Mouse (Mus musculus) frontal cortex, postnatal 25 days (tissue): ENCODE measurements around the gene Fam129a.
A peak's percentile ranks its signal among the peaks of the same experiment; 100 is the strongest.
"Not testable (repeated sequence)": the region's sequence is repeated elsewhere in the genome, so short reads cannot be mapped to it uniquely, and the experiment has no call there.

Experiments used
- DNase-seq, 2 experiments: peaks; one replicate each; pipeline ENCODE4 v3.0.0; 2022; ENCODE audit warnings: low spot score in 2 of 2

Fam129a gene

DNA sequence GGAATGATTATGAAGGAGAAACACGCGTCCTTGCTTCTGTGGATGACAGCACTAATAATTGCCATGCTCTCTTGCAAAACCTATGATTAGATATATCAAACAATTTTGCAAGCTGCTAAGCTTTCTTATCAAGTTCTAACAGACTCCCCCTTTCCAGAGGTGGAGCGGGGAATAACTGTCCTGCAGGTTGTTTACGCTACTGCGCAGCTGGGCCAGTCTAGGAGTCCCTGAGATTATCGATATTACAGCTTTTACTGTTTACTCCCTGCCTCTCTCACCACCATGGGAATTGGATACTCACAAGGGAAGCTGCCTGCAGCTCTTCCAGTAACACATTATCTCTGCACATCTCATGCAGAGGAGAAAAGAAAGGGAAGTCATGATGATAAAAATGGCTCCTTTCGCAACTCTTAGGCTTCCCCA lies 170.2 kb downstream of the Fam129a start:
- no peak for DNase-seq

DNA sequence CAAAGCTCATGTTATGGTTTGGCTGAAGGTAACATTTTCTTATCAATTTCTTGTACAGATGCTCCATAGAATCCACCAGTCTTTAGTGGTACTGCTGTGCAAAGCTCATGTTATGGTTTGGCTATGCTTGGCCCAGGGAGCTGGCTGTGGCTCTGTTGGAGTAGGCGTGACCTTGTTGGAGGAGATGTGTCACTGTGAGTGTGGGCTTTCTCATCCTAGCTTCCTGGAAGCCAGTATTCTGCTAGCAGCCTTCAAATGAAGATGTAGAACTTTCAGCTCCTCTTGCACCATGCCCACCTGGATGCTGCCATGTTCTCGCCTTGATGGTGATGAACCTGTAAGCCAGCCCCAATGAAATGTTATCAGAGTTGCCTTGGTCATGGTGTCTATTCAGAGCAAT lies 178.9 kb downstream of the Fam129a start:
- not testable (repeated sequence) for DNase-seq

DNA sequence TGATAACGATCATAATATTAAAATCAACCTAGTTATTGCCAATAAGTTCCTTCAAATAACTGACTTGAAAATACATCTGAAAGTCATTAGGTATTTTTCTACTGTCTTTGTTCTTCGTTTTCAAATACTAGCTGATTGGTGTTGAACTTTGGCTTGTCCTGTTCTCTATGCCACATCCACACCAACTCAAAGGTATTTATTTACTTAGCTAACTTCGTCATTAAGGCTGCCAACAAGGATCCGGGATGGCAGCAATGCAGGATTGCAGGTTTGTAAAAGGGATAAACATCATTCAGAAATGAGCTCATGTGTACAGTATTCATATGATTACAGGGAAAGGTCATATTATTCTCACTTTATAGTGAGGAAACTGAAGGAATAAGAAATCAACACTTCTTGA lies 182.0 kb downstream of the Fam129a start:
- DNase-seq = no peak

DNA sequence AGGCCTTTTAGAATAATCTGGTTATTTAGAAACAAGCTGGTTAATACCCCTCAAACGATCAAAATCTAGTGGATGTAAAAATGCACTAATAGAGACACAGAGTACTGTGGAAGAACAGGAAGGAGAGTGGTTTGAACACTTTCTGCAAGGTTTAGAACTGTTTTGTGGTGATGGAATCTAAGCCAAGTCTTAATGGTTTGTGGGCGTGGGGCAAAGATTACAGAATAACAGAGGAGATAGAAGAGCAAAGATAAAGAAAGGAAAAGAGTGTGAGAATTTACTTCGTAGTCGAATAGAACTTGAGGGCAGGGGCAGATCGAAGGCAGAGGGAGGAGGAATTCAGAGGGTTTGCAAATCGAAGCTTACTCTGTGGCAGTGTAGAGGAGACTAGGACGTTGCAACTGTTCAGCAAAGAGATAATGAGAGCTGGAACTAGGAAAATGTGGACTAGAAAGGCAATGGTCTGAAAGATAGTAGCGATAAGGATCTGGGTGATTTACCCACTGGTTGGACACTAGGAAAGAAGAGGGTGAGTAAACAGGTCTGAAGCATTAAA lies 182.5 kb downstream of the Fam129a start:
- no peak for DNase-seq

DNA sequence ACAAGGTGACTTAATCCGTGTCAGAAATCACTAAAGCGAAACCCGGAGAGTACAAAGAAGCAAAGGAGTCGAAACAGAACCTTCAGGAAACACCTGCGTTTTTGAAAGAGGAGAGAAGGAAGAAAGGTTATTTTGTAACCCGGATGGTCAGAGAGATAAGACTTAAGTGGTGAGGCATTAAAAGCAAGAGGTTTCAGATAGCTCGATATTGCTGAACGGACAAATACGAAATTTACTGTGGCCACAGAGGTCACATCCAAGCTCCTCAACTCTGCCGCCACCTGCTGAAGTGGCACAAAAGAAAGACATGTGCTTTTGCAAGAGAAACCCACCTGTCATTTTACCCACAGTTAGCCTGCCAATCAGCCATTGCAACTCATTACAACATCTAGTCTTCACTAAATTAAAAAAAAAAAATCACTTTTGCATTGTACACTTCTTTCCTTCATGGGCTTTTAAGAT lies 183.1 kb downstream of the Fam129a start:
- no peak for DNase-seq

DNA sequence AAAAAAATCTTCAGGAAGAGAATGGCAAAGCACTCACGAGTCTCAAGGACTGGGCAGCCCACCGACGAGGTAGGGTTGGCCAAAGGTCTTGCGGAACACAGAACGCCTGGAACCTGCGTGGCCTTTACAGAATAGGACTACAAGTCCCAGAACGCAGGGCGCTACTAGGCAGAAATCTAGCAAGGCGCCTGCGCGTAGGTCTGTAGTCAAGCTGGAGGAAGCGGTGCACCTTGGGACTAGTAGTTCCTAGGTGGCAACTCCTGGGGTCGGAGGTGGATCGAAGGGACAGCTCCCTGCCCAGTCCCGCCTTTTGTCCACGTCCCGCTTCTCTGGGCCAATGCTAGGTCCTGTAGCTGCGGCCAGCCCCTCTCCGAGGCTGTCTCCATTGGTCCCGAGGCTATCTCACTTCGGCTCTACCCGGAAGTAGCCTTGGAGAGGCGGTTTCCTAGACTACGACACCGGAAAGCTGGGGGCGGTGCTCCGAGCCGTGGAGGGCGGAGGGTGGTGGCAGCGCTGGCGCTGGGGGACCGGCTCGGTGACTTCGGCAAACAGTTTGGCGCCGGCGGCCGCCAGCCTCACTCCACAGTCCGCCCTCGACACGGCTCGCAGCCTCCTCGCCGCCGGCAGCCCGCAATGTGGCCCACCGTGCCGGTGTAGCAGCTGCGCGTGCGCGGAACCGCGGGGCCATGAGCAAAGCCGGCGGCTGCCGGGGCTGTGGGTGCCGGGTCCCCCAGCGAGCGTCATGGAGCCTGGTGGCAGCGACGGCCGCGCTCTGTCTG lies 184.1 kb downstream of the Fam129a start, which contains the start of gene Edem3:
Gene Edem3, plus strand, starts transcription at position 491 of the 779 bp plus-strand sequence.
- peak; percentile 89 to 96 for DNase-seq

DNA sequence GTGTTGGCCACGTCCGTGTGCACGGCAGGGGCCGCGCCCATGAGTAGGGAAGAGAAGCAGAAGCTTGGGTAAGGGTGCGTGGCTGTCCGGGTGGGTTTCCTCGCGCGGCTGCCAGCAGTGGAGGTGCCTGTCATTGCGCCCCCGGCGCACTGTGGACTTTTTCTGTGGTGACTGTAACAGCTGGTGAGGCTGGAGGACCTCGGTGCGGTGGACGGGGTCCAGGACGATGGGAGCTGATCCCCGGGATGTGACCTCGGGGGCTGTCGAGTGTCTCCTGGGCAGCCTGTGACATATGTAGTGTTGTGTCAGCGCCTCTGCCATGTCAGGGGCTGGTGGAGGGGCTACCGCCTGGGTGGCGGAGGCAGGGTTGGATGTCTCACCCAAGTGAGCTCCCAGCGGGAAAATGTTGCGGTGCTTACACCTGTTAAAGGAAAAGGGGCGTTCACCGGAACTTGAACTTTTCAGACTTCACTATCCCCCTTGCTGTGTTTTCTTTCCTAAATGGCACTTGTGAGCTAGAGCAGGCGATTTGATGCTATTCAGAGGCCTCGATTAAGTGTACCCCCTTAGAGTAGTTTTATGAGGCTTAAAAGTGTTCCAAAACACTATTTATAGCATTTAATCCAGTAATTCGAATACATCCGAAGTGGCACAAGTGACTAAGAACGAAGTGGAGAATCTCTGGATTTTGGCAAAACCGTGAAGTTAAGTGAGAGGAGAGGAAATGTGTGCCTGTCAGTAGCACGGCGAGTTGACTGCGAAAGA lies 184.9 kb downstream of the Fam129a start:
- no peak for DNase-seq

DNA sequence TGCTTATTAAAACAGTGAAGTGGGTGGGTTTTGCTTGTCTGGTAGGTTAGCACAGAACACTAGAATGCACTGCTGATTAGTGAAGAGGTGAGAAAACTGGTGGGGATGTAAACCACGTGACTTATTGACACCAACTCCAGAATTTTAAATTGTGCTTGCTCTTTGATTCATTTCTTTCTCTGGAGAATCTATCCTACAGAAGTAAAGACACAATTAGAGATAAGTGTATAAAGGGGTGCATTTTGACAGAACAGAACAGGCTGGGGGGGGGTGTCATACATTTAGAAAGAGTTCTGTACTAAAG lies 185.4 kb downstream of the Fam129a start:
- no peak for DNase-seq

DNA sequence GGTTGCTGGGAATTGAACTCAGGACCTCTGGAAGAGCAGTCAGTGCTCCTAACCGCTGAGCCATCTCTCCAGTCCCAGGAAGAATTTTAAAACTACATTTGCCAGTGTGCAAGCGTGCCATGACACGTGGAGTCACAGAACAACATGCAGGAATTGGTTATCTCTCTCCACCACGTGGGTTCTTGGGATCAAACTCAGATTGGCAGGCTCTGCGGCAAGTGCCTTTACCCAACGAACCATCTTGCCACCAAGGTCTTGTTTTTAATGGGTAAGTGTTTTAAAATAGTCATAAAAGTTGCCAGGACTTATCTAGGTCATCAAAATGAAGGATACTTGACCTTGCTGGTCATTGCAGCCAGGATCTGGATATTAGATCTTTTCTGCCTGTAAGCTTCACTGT lies 187.3 kb downstream of the Fam129a start:
- no peak for DNase-seq

DNA sequence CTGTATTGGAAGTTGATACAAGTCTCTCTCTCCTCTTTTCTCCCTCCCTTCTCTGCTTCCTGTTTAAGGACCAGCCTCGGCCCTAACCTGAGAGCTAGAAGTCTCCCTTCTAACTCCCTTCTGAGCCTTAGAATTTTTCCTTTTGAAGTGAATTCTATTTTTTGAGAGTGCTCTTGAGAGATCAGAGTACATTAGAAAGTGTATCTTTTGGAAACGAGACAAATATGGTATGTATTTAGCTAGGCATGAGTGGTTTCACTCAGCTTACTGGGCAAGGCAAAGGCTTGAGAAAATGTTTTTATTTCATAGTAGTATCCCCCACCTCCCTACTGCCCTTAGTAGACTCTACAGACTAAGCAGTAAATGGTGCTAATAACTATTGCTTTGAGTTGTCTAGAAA lies 188.0 kb downstream of the Fam129a start:
- DNase-seq = no peak

DNA sequence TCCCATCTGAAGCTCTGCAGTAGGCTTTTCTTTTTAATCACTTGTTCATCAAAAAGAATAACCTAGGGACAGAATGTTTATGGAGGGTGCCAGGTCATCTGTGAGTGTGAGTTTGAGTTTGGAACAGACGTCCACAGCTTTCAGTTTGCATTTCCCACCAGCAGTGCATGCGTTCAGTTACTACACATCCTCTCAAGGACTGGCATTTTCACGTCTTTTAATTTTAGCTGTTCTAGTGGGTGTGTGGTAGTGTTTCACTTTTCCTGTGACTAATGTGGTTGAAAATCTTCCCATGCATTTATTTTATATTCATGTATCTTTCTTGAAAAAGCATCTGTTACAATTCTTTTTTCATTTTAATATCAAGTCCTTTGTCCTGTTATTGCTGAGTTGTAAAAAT lies 193.2 kb downstream of the Fam129a start:
- no peak for DNase-seq

DNA sequence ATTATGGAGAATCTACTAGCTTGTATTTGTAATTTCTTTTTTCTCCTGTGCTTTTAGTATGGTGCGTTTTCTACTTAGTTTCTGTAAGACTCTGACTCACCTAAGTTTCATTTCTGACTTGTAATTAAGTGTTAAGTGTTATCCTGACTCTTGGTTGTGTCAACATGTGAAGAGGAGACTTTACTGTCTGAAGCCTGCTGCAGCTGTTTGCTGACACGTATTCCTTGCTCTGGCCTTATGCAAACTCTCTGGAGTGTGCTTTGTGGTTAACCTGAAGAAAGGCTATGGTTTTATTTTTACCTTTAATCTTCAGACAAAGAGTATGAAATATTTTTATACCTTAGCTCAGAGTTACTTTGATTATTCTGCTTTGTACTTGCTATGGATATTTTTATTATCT lies 195.2 kb downstream of the Fam129a start:
- DNase-seq = no peak

DNA sequence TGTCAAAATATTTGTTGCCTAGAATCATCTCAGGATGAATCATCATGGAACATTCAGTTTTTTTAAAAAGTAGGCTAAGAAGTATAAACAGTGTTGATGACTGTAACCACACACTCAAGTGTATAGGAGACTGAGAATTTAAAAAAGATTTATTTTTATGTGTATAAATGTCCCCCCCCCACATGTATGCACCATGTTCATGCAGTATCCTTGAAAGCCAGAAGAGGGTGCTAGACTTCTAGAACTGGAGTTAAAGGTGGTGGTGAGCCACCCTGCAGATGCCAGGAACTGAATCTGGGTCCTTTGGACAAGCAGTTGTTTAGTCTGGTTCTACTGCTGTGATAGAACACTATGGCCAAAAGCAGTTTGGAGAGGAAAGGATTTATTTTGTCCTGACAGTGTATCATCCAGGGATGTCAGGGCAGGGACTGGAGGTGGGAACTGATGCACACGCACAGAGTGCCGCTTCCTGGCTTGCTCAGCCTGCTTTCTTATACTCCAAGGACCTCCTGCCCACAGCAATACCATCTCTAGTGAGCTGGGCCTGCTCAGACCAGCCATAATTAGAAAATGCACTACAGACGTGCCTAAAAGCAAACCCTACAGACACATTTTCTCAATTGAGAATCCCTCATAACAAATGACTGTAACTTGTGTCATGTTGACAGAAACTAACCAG lies 196.1 kb downstream of the Fam129a start:
- DNase-seq = no peak

DNA sequence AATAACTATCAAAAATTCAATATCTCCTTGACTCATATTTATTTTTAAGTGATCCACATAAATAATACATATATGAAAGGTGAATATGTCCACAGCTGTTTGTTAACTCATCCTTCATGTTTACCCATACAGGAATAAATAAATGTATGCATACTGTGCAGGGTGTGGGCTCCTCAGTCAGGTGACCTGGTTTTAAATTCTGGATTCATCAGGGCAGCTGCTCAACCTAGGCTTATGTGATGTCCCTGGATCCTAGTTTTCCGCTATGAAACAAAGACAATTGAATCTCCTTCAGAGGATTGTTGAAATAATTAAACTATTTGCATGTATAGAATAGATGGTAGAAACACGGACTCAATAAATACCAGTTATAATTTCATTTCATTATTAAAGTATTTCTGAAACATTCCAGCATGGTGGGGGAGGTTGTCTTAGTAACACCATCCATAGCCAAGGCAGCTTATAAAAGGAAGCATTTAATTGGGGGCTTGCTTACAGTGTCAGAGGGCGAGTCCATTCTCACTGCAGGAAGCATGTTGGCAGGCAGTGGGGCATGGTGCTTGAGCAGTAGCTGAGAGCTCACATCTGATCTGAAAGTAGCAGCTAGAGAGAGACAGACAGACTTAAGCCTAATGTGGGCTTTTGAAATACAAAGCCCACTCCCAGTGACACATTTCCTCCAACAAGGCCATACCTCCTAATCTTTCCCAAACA lies 198.4 kb downstream of the Fam129a start:
- no peak for DNase-seq
